In genomic region chr17:10394855-10395254, GRCm38 (mm10) we compare ENCODE assay signal across 8 mouse cellular contexts.
A peak's percentile ranks its signal among the peaks of the same experiment; 100 is the strongest.
DNase-seq lines count a peak whose midpoint lies in the region; ATAC-seq and TF ChIP-seq lines count a peak whose summit lies in the region.

No protein-coding gene starts in this region.

- no peak overlapping the region for H3K4me3 ChIP-seq in hindbrain, embryonic 10.5 days
- no peak overlapping the region for H3K4me3 ChIP-seq in hindbrain, embryonic 11.5 days (ENCODE audit: low read depth, low read length)
- no peak overlapping the region for H3K4me3 ChIP-seq in cortical plate, adult 2 months (ENCODE audit: insufficient read depth, low read length)
- H3K4me3 ChIP-seq in left cerebral cortex, adult 2 months = no peak overlapping the region
- H3K4me3 ChIP-seq in lung, postnatal 0 days (ENCODE audit: low read depth, low read length) = no peak overlapping the region
- no peak overlapping the region for H3K4me3 ChIP-seq in intestine, postnatal 0 days (ENCODE audit: low read depth, low read length)

- H3K4me1 ChIP-seq in hindbrain, embryonic 10.5 days (replicated peaks) = peaks cover 71% of the 10 kb centered on the region
- peaks cover 2% of the 10 kb centered on the region; the same call in 1 of the 2 replicates for H3K4me1 ChIP-seq in hindbrain, embryonic 11.5 days (replicated peaks; ENCODE audit: control insufficient read depth, insufficient read depth, low read length)
- H3K4me1 ChIP-seq in cortical plate, adult 2 months (ENCODE audit: control insufficient read depth, insufficient read depth, low read length) = peaks cover 2% of the 10 kb centered on the region; the same call in 1 of the 2 replicates
- H3K4me1 ChIP-seq in lung, postnatal 0 days (ENCODE audit: insufficient read depth, low read depth, low read length) = peaks cover 6% of the 10 kb centered on the region
- H3K4me1 ChIP-seq in intestine, postnatal 0 days (replicated peaks; ENCODE audit: control insufficient read depth, insufficient read depth, low read length) = 0 out of 2 replicates have a peak, but pooled peaks cover 2% of the 10 kb centered on the region

- WGBS in hindbrain, embryonic 10.5 days = 37% methylated on average over 8 of the region's 8 CpGs
- 38% methylated on average over 8 of the region's 8 CpGs for WGBS in hindbrain, embryonic 11.5 days
- WGBS in lung, postnatal 0 days = 83% methylated on average over 8 of the region's 8 CpGs
- WGBS in intestine, postnatal 0 days = 76% methylated on average over 8 of the region's 8 CpGs

- no peak overlapping the region for H3K9ac ChIP-seq in hindbrain, embryonic 11.5 days (ENCODE audit: low read depth, low read length)
- H3K9ac ChIP-seq in lung, postnatal 0 days (replicated peaks; ENCODE audit: low read depth) = no peak overlapping the region
- no peak overlapping the region for H3K9ac ChIP-seq in intestine, postnatal 0 days (ENCODE audit: low read depth, low read length)

- H3K4me2 ChIP-seq in hindbrain, embryonic 11.5 days (replicated peaks; ENCODE audit: low read depth, low read length) = no peak overlapping the region
- H3K4me2 ChIP-seq in lung, postnatal 0 days (replicated peaks; ENCODE audit: low read depth, low read length) = no peak overlapping the region
- no peak overlapping the region for H3K4me2 ChIP-seq in intestine, postnatal 0 days (replicated peaks; ENCODE audit: low read depth)

- TF ChIP-seq POLR2A in cortical plate, adult 2 months (IDR thresholded peaks at IDR 0.05; ENCODE audit: extremely low read depth, insufficient read depth, low read length) = no peak

- no peak for DNase-seq in hindbrain, embryonic 10.5 days (ENCODE audit: low spot score)
- DNase-seq in hindbrain, embryonic 11.5 days (ENCODE audit: low spot score) = no peak
- DNase-seq in left cerebral cortex, adult 2 months (ENCODE audit: extremely low spot score in 1 of 2, low spot score in 2 of 2) = peak in 1 of 2 experiments; percentile 70
- peak; percentile 49 for DNase-seq in right cerebral cortex, postnatal 14 days
- DNase-seq in kidney, adult 8-10 months = no peak
- no peak for DNase-seq in lung, postnatal 0 days (ENCODE audit: low spot score)

- no peak for TF ChIP-seq EP300 in lung, postnatal 0 days (IDR thresholded peaks at IDR 0.05)

- H3K27ac ChIP-seq in hindbrain, embryonic 10.5 days = peak overlapping the region; percentile 77
- H3K27ac ChIP-seq in hindbrain, embryonic 11.5 days (ENCODE audit: low read depth, low read length) = no peak overlapping the region
- peak overlapping the region; percentile 95 for H3K27ac ChIP-seq in cortical plate, adult 2 months (ENCODE audit: insufficient read depth, low read length)
- H3K27ac ChIP-seq in left cerebral cortex, adult 2 months = peak overlapping the region; percentile 73
- H3K27ac ChIP-seq in lung, postnatal 0 days (ENCODE audit: low read length) = no peak overlapping the region
- no peak overlapping the region; the same call in 1 of the 2 replicates for H3K27ac ChIP-seq in intestine, postnatal 0 days (ENCODE audit: low read depth, low read length)

- H3K9me3 ChIP-seq in hindbrain, embryonic 10.5 days = no peaks in the 10 kb centered on the region
- H3K9me3 ChIP-seq in hindbrain, embryonic 11.5 days (ENCODE audit: control insufficient read depth, low read length) = no peaks in the 10 kb centered on the region
- no peaks in the 10 kb centered on the region for H3K9me3 ChIP-seq in lung, postnatal 0 days (ENCODE audit: low read length)
- H3K9me3 ChIP-seq in intestine, postnatal 0 days (ENCODE audit: control insufficient read depth) = no peaks in the 10 kb centered on the region

- TF ChIP-seq CTCF in cortical plate, adult 2 months (IDR thresholded peaks at IDR 0.05; ENCODE audit: extremely low read depth, insufficient read depth, low read length) = no peak
- no peak for TF ChIP-seq CTCF in left cerebral cortex, adult 2 months (IDR thresholded peaks at IDR 0.05)
- TF ChIP-seq CTCF in lung, postnatal 0 days (IDR thresholded peaks at IDR 0.05) = no peak
- TF ChIP-seq CTCF in intestine, postnatal 0 days (IDR thresholded peaks at IDR 0.05; ENCODE audit: low read depth) = no peak

- no peaks in the 10 kb centered on the region for H3K36me3 ChIP-seq in hindbrain, embryonic 10.5 days
- no peaks in the 10 kb centered on the region for H3K36me3 ChIP-seq in hindbrain, embryonic 11.5 days (ENCODE audit: control insufficient read depth, insufficient read depth, low read length)
- no peaks in the 10 kb centered on the region for H3K36me3 ChIP-seq in lung, postnatal 0 days (ENCODE audit: insufficient read depth, low read length)
- H3K36me3 ChIP-seq in intestine, postnatal 0 days (ENCODE audit: control insufficient read depth, insufficient read depth) = no peaks in the 10 kb centered on the region

- intact Hi-C loops in left cerebral cortex, adult 2 months (cut with DNase I) = loop anchor here (1.0 kb wide), 2 partner anchors 12 to 60 kb away; no protein-coding TSS in a partner anchor

- peaks cover 10% of the 10 kb centered on the region; the same call in 1 of the 2 replicates for H3K27me3 ChIP-seq in hindbrain, embryonic 10.5 days (ENCODE audit: insufficient read depth, poor library complexity, severe bottlenecking)
- no peaks in the 10 kb centered on the region for H3K27me3 ChIP-seq in hindbrain, embryonic 11.5 days (ENCODE audit: control insufficient read depth, insufficient read depth, low read length)
- H3K27me3 ChIP-seq in lung, postnatal 0 days (replicated peaks; ENCODE audit: insufficient read depth, low read length) = no peaks in the 10 kb centered on the region
- H3K27me3 ChIP-seq in intestine, postnatal 0 days (replicated peaks; ENCODE audit: control insufficient read depth, insufficient read depth, low read length) = 0 out of 2 replicates have a peak, but pooled peaks cover 4% of the 10 kb centered on the region

- ATAC-seq in hindbrain, embryonic 11.5 days (ENCODE audit: low FRiP score) = no peak
- ATAC-seq in lung, postnatal 0 days = no peak
- no peak for ATAC-seq in intestine, postnatal 0 days

Comparison
In these comparisons a context has a peak if more than half of its experiments do, and no peak if none do; other contexts are left out.
1. H3K27ac ChIP-seq: peak in hindbrain, embryonic 10.5 days (single experiment), cortical plate, adult 2 months (single experiment) and left cerebral cortex, adult 2 months (single experiment); none in hindbrain, embryonic 11.5 days (single experiment), lung, postnatal 0 days (single experiment) and intestine, postnatal 0 days (single experiment).